Mouse (Mus musculus): ENCODE results near the gene Ccdc125.

DNA sequence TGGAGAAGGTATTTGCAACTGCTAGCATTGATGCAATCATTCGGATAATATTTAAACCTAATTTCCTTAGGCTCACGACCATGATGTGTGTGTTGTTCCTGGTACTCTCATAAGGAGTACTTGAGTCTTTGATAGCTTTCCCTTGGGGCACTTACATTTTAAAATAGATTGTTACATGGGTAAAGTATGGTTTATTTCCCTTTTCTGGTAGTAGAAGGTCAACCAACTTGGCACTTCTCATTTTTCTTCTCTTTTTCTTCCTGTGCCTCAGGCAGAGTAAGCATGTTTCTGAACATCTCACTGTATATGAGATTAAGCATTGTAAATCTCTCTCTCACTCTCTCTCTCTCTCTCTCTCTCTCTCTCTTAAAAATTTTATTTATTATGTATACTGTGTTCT, 13.3 kb downstream of the Ccdc125 start:
- no peak for TF ChIP-seq CTCF (IDR thresholded peaks at IDR 0.05)
- TF ChIP-seq EP300 (IDR thresholded peaks at IDR 0.05; ENCODE audit: insufficient read depth, low read depth, low read length) = no peak
- no peak for TF ChIP-seq POLR2A (IDR thresholded peaks at IDR 0.05; ENCODE audit: insufficient read depth, low read depth, low read length)

All from heart, adult 2 months (tissue).